Mouse (Mus musculus) stomach, postnatal 0 days (tissue): ENCODE results near the gene Ebpl. TPM values are rescaled to one million over a fixed set of nuclear protein-coding genes. Genes with fewer than 3 reads are reported as not detected.

Source experiments
- ATAC-seq: fragments of 200-750 bp; cut with Nextera tagmentation; 2 replicates; pipeline ENCODE4 v1.8.0; 2017; ENCODE audit not compliant: low FRiP score, low TSS enrichment
- DNase-seq: peaks from one replicate; pipeline ENCODE4 v3.0.0-alpha.2; 2016; ENCODE audit warnings: low spot score
- H3K27ac ChIP-seq: fragments of 300-500 bp; sonication (generic); replicated peaks from 2 replicates; pipeline ENCODE4 v1.5.1; 2014; ENCODE audit warnings: mild to moderate bottlenecking, control low read depth
- H3K27me3 ChIP-seq: fragments of 300-500 bp; sonication (generic); 2 replicates; pipeline ENCODE4 v1.6.1; 2014; ENCODE audit warnings: low read length; ENCODE audit not compliant: control insufficient read depth, insufficient read depth
- H3K36me3 ChIP-seq: fragments of 300-500 bp; sonication (generic); 2 replicates; pipeline ENCODE4 v1.6.1; 2014; ENCODE audit warnings: low read length, mixed read lengths; ENCODE audit not compliant: control insufficient read depth, insufficient read depth
- H3K4me1 ChIP-seq: fragments of 300-500 bp; sonication (generic); replicated peaks from 2 replicates; pipeline ENCODE4 v1.6.1; 2014; ENCODE audit warnings: antibody characterized with exemption; ENCODE audit not compliant: control insufficient read depth, insufficient read depth
- H3K4me2 ChIP-seq: fragments of 300-500 bp; sonication (generic); replicated peaks from 2 replicates; pipeline ENCODE4 v1.6.1; 2014; ENCODE audit warnings: low read depth, mild to moderate bottlenecking, control low read depth, moderate library complexity
- H3K4me3 ChIP-seq: fragments of 300-500 bp; sonication (generic); 2 replicates; pipeline ENCODE4 v1.5.1; 2014; ENCODE audit warnings: low read depth, low read length, control low read depth
- H3K9ac ChIP-seq: fragments of 300-500 bp; sonication (generic); 2 replicates; pipeline ENCODE4 v1.6.1; 2014; ENCODE audit warnings: mild to moderate bottlenecking, low read length, control low read depth, mixed read lengths
- H3K9me3 ChIP-seq: fragments of 300-500 bp; sonication (generic); 2 replicates; pipeline ENCODE4 v1.6.1; 2016; ENCODE audit warnings: low read length; ENCODE audit not compliant: control insufficient read depth
- CTCF ChIP-seq: IDR thresholded peaks from 2 replicates; pipeline ENCODE4 v1.5.1; 2016; ENCODE audit warnings: antibody characterized with exemption, low read depth, mild to moderate bottlenecking, moderate library complexity
- EP300 ChIP-seq: optimal IDR thresholded peaks from 2 replicates; pipeline ENCODE3; 2016; ENCODE audit warnings: antibody characterized with exemption
- WGBS: fragments of 180-500 bp; shearing (Covaris S2); extraction: QIAGEN DNeasy Blood & Tissue Kit; methylation state at CpG from one replicate; pipeline ENCODE4 v1.1.7; 2014; 5-methylcytosine and 5-hydroxymethylcytosine counted together
- polyA plus RNA-seq: library from polyadenylated mRNA; unstranded; fragments of >200 nt; fragmentation: Nextera tagmentation; extraction: Ambion mirVana; gene quantifications from 2 replicates; pipeline ENCODE4 v1.2.1, GENCODE M21; 2015

Gene Ebpl
- polyA plus RNA-seq, 1 experiment from 2014 or later, result 18.3 TPM

DNA sequence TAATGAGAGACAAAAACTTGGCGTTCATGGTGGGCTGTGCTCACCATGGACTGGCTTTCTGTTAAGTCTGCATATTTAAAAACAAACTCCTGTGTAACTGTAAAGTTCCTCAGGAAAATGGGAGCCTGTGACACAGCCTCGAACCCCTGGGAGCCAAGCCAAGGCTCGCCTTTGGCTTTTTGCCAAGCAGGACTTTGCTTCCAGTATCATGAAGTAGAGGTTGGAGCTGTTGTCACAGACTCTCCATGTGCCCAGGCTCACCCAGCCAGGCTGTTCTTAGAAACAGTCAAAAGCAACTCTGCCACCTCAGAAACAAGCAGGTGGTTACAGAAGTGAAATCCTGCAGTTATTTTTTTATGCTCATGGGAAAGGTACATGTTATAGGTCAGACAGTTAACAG, 69.6 kb downstream of the Ebpl start:
- Histone ChIP-seq H3K4me1 (no peaks in the 10 kb centered on the region), H3K4me3 (no peak overlapping the region), H3K4me2 (no peak overlapping the region), H3K36me3 (no peaks in the 10 kb centered on the region), H3K9me3 (no peaks in the 10 kb centered on the region), H3K9ac (no peak overlapping the region), H3K27me3 (no peaks in the 10 kb centered on the region), H3K27ac (0 out of 2 replicates have a peak overlapping the region, but pooled peaks have one; percentile 30)
- ATAC-seq (no peak), DNase-seq (peak; percentile 46)
- WGBS, result 23% methylated on average over 3 of the region's 3 CpGs
- TF ChIP-seq EP300 (no peak), CTCF (no peak)

GRCm38 (mm10) chr14:61288606-61289286, 71.5 kb downstream of the Ebpl start:
- ATAC-seq (no peak), DNase-seq (no peak)
- no peak overlapping the region for H3K4me2 ChIP-seq
- no peak for TF ChIP-seq CTCF
- TF ChIP-seq EP300, result no peak
- no peaks in the 10 kb centered on the region for H3K4me1 ChIP-seq
- H3K9ac ChIP-seq, result no peak overlapping the region
- no peak overlapping the region for H3K27ac ChIP-seq
- no peaks in the 10 kb centered on the region for H3K36me3 ChIP-seq
- no peaks in the 10 kb centered on the region for H3K9me3 ChIP-seq
- no peaks in the 10 kb centered on the region for H3K27me3 ChIP-seq
- WGBS, result 64% methylated on average over 19 of the region's 19 CpGs
- no peak overlapping the region for H3K4me3 ChIP-seq

Other genes with a start within 250 kb of the Ebpl start
- 0.65 and 0.95 TPM in 2 replicates for gene Sacs, start 222.0 kb downstream of the Ebpl start, polyA plus RNA-seq
- 2.4 and 2.9 TPM in 2 replicates for gene Sgcg, start 101.9 kb downstream of the Ebpl start, polyA plus RNA-seq
- gene Arl11, start 50.7 kb downstream of the Ebpl start, polyA plus RNA-seq, result 1.2 TPM in 2 replicates
- gene Kpna3, start 79.4 kb upstream of the Ebpl start, polyA plus RNA-seq, result 20.3 and 21.2 TPM in 2 replicates
- 31.0 and 31.6 TPM in 2 replicates for gene Spryd7, start 196.4 kb upstream of the Ebpl start, polyA plus RNA-seq
- gene Trim13, start 237.8 kb upstream of the Ebpl start, polyA plus RNA-seq, result 25.6 and 26.1 TPM in 2 replicates
- gene Kcnrg, start 247.0 kb upstream of the Ebpl start, polyA plus RNA-seq, result 0.29 TPM in 2 replicates